Mouse (Mus musculus): ENCODE measurements around the gene Mkrn2os. TPM values are rescaled to one million over a fixed set of nuclear protein-coding genes. Genes with fewer than 3 reads are reported as not detected.
"Not testable (repeated sequence)": the region's sequence is repeated elsewhere in the genome, so short reads cannot be mapped to it uniquely, and the experiment has no call there.

Gene Mkrn2os
- total RNA-seq (2014; fragmentation: Nextera tagmentation): not detected in 2 replicates
- not detected in 2 replicates for total RNA-seq (2017)
- not detected in 2 replicates for polyA plus RNA-seq (2012)

GRCm38 (mm10) chr6:115592458-115592857, at the start of gene Mkrn2os:
Gene Mkrn2os (minus strand): TSS chr6:115592576.
- TF ChIP-seq TAL1 (conservative IDR thresholded peaks at IDR 0.05; ENCODE audit: low read depth, low read length) (no peak), GATA2 (IDR thresholded peaks at IDR 0.05; ENCODE audit: borderline replicate concordance, low read depth, low read length) (no peak), CTCF (IDR thresholded peaks at IDR 0.05; ENCODE audit: low read depth, low read length) (no peak), POLR2AphosphoS5 (IDR thresholded peaks at IDR 0.05; ENCODE audit: insufficient replicate concordance, low read depth, low read length) (no peak), GATA1 (IDR thresholded peaks at IDR 0.05; ENCODE audit: borderline replicate concordance, low read length) (no peak)
- ATAC-seq (ENCODE audit: extremely low read depth, insufficient number of reproducible peaks, low FRiP score, poor library complexity, severe bottlenecking) (no peak), DNase-seq (ENCODE audit: low spot score) (no peak)
- Histone ChIP-seq H3K4me1 (ENCODE audit: insufficient read depth, low read depth, low read length) (peaks cover 8% of the 10 kb centered on the region; the same call in 1 of the 2 replicates), H3K27me3 (ENCODE audit: insufficient read depth, low read length) (peaks cover 20% of the 10 kb centered on the region), H3K36me3 (replicated peaks) (no peaks in the 10 kb centered on the region), H3K4me3 (ENCODE audit: low read depth, low read length) (no peak within 1 kb of the TSS), H3K9me3 (replicated peaks) (no peaks in the 10 kb centered on the region)

GRCm38 (mm10) chr6:115638188-115638587, 45.8 kb upstream of the Mkrn2os start:
- not testable (repeated sequence) for H3K4me3 ChIP-seq (ENCODE audit: low read depth, low read length); DNase-seq (ENCODE audit: low spot score); ATAC-seq (ENCODE audit: extremely low read depth, insufficient number of reproducible peaks, low FRiP score, poor library complexity, severe bottlenecking); H3K9me3 ChIP-seq (replicated peaks); H3K27me3 ChIP-seq (ENCODE audit: insufficient read depth, low read length); H3K4me1 ChIP-seq (ENCODE audit: insufficient read depth, low read depth, low read length)
- peaks cover 69% of the 10 kb centered on the region for H3K36me3 ChIP-seq (replicated peaks)

GRCm38 (mm10) chr6:115634015-115634414, 41.6 kb upstream of the Mkrn2os start:
- no peaks in the 10 kb centered on the region for H3K9me3 ChIP-seq (replicated peaks)
- no peak for DNase-seq (ENCODE audit: low spot score)
- no peaks in the 10 kb centered on the region for H3K27me3 ChIP-seq (ENCODE audit: insufficient read depth, low read length)
- TF ChIP-seq CTCF (IDR thresholded peaks at IDR 0.05; ENCODE audit: low read depth, low read length): no peak
- TF ChIP-seq POLR2AphosphoS5 (IDR thresholded peaks at IDR 0.05; ENCODE audit: insufficient replicate concordance, low read depth, low read length): no peak
- no peak for TF ChIP-seq TAL1 (conservative IDR thresholded peaks at IDR 0.05; ENCODE audit: low read depth, low read length)
- no peak for TF ChIP-seq GATA1 (IDR thresholded peaks at IDR 0.05; ENCODE audit: borderline replicate concordance, low read length)
- TF ChIP-seq GATA2 (IDR thresholded peaks at IDR 0.05; ENCODE audit: borderline replicate concordance, low read depth, low read length): no peak
- no peak overlapping the region for H3K4me3 ChIP-seq (ENCODE audit: low read depth, low read length)
- ATAC-seq (ENCODE audit: extremely low read depth, insufficient number of reproducible peaks, low FRiP score, poor library complexity, severe bottlenecking): no peak
- H3K4me1 ChIP-seq (ENCODE audit: insufficient read depth, low read depth, low read length): no peaks in the 10 kb centered on the region
- H3K36me3 ChIP-seq (replicated peaks): peaks cover 83% of the 10 kb centered on the region

- TF ChIP-seq TAL1 (conservative IDR thresholded peaks at IDR 0.05; ENCODE audit: low read depth, low read length) (no peak), POLR2AphosphoS5 (IDR thresholded peaks at IDR 0.05; ENCODE audit: insufficient replicate concordance, low read depth, low read length) (no peak), GATA2 (IDR thresholded peaks at IDR 0.05; ENCODE audit: borderline replicate concordance, low read depth, low read length) (no peak), GATA1 (IDR thresholded peaks at IDR 0.05; ENCODE audit: borderline replicate concordance, low read length) (no peak), CTCF (IDR thresholded peaks at IDR 0.05; ENCODE audit: low read depth, low read length) (no peak)
- ATAC-seq (ENCODE audit: extremely low read depth, insufficient number of reproducible peaks, low FRiP score, poor library complexity, severe bottlenecking): no peak
- DNase-seq (ENCODE audit: low spot score): no peak
- H3K9me3 ChIP-seq (replicated peaks): no peaks in the 10 kb centered on the region
- peaks cover 91% of the 10 kb centered on the region for H3K36me3 ChIP-seq (replicated peaks)
- no peaks in the 10 kb centered on the region for H3K4me1 ChIP-seq (ENCODE audit: insufficient read depth, low read depth, low read length)
- H3K4me3 ChIP-seq (ENCODE audit: low read depth, low read length): no peak overlapping the region
- H3K27me3 ChIP-seq (ENCODE audit: insufficient read depth, low read length): no peaks in the 10 kb centered on the region
These were observed 38.9 kb upstream of the Mkrn2os start for GRCm38 (mm10) chr6:115631056-115631795.

GRCm38 (mm10) chr6:115626121-115626520, 33.7 kb upstream of the Mkrn2os start:
- Histone ChIP-seq H3K36me3 (replicated peaks) (peaks cover 95% of the 10 kb centered on the region), H3K4me3 (ENCODE audit: low read depth, low read length) (no peak overlapping the region), H3K9me3 (replicated peaks) (no peaks in the 10 kb centered on the region), H3K4me1 (ENCODE audit: insufficient read depth, low read depth, low read length) (no peaks in the 10 kb centered on the region), H3K27me3 (ENCODE audit: insufficient read depth, low read length) (no peaks in the 10 kb centered on the region)
- DNase-seq (ENCODE audit: low spot score) (no peak), ATAC-seq (ENCODE audit: extremely low read depth, insufficient number of reproducible peaks, low FRiP score, poor library complexity, severe bottlenecking) (no peak)
- no peak for TF ChIP-seq GATA2 (IDR thresholded peaks at IDR 0.05; ENCODE audit: borderline replicate concordance, low read depth, low read length)
- TF ChIP-seq TAL1 (conservative IDR thresholded peaks at IDR 0.05; ENCODE audit: low read depth, low read length): no peak
- TF ChIP-seq POLR2AphosphoS5 (IDR thresholded peaks at IDR 0.05; ENCODE audit: insufficient replicate concordance, low read depth, low read length): no peak
- TF ChIP-seq GATA1 (IDR thresholded peaks at IDR 0.05; ENCODE audit: borderline replicate concordance, low read length): no peak
- no peak for TF ChIP-seq CTCF (IDR thresholded peaks at IDR 0.05; ENCODE audit: low read depth, low read length)

- Histone ChIP-seq H3K9me3 (replicated peaks) (no peaks in the 10 kb centered on the region), H3K4me3 (ENCODE audit: low read depth, low read length) (no peak overlapping the region), H3K27me3 (ENCODE audit: insufficient read depth, low read length) (no peaks in the 10 kb centered on the region), H3K36me3 (replicated peaks) (peaks cover 100% of the 10 kb centered on the region), H3K4me1 (ENCODE audit: insufficient read depth, low read depth, low read length) (no peaks in the 10 kb centered on the region)
- DNase-seq (ENCODE audit: low spot score) (no peak), ATAC-seq (ENCODE audit: extremely low read depth, insufficient number of reproducible peaks, low FRiP score, poor library complexity, severe bottlenecking) (no peak)
- no peak for TF ChIP-seq CTCF (IDR thresholded peaks at IDR 0.05; ENCODE audit: low read depth, low read length)
These were observed 28.6 kb upstream of the Mkrn2os start for GRCm38 (mm10) chr6:115620942-115621341.

Data from G1E (cell line).